Mouse (Mus musculus): ENCODE measurements around the gene Map4k3. TPM values are rescaled to one million over a fixed set of nuclear protein-coding genes. Genes with fewer than 3 reads are reported as not detected.
A peak's percentile ranks its signal among the peaks of the same experiment; 100 is the strongest.
"Not testable (repeated sequence)": the region's sequence is repeated elsewhere in the genome, so short reads cannot be mapped to it uniquely, and the experiment has no call there.

Map4k3 gene
- total RNA-seq, 1 experiment from 2014 or later, result 47.6 TPM

- DNase-seq, result no peak
Measured at GRCm38 (mm10) chr17:80632354-80632753, 95.9 kb downstream of the Map4k3 start.

GRCm38 (mm10) chr17:80631028-80631427 is 97.3 kb downstream of the Map4k3 start:
- no peak for DNase-seq

DNA sequence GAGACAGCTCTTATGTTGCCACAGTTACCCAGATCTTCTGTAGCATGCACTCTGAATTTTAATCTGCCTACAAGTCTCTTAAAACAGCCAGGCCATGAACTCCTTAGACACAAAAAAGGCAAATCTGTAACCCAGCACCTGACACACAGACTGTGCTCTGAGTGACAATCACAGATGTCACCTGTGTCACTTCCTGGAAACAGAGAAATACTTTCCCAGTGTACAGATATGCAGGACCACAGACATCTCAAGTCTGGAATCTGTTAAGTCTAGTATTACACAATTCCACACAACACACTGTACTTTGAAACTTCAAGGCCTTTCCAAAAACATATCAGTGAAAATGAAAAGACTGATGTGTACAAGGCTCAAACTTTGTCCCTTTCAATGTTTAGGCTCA is 103.3 kb downstream of the Map4k3 start:
- DNase-seq, result no peak

DNA sequence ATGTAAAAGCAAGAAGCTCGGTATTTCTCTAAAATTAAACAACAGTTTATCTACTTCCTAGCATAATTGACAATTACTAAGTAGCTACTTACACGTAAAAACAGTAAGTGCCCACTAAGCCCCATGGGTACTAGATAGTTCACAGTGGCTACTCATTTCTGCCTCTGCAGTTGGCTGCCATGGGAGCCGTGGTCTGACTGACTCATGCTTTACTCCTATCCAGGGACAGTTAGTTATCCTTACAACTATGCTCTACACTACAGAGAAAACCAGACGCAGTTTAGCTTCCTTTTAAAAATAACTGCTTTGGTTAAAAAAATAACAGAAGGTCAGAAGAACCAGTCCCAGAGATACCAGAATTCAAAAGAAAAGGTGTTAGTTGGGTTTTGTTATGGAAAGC is 106.6 kb downstream of the Map4k3 start:
- DNase-seq, result no peak

- DNase-seq, result peak; percentile 67
Measured at GRCm38 (mm10) chr17:80620786-80621423, 107.4 kb downstream of the Map4k3 start.

- no peak for DNase-seq
Measured at GRCm38 (mm10) chr17:80619556-80619955, 108.7 kb downstream of the Map4k3 start.

GRCm38 (mm10) chr17:80618890-80619289 is 109.4 kb downstream of the Map4k3 start:
- DNase-seq, result no peak

DNA sequence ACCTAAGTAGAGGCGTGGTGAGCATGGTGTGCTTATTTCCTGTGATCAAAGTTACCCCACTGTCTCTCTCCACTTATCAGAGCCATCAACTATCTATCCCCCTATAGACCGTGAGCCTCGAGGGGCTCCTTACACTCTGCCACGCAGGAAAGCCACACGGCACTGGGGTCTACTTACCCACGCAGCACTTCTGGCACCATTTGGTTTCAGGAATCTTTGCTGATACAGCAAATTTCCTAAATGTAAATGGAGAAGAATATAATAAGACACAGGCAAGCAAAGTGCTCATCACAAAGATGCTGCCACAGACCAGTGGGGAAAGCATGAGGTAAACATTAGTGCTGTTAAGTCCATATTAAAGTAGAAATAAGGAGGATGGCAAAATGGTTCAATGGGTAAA is 124.5 kb downstream of the Map4k3 start:
- DNase-seq, result no peak

- DNase-seq, result no peak
Measured at GRCm38 (mm10) chr17:80603079-80603625, 125.1 kb downstream of the Map4k3 start.

DNA sequence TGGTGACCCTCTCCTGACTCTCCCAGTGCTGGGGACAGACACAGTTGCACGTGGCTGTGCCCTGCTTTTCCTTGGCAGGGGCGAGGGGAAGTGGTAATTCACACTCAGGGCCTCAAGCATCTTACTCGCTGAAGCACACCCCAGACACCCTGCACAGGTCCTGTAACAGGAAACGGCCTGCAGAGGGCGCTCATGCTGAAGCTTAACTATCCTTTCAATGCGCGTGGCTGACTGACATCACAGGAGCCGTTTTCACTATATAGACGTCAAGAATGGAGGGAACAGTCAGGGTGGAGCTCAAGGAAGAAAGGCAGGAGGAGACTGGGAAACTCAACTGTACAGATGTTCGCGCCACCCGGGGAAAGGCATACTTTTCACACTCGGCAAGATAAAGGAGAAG is 126.9 kb downstream of the Map4k3 start:
- DNase-seq, result peak; percentile 41

GRCm38 (mm10) chr17:80583051-80583450 is 145.2 kb downstream of the Map4k3 start:
- DNase-seq, result no peak

- no peak for DNase-seq
Measured at GRCm38 (mm10) chr17:80579901-80580300, 148.4 kb downstream of the Map4k3 start.

- no peak for DNase-seq
Measured at GRCm38 (mm10) chr17:80579089-80579488, 149.2 kb downstream of the Map4k3 start.

GRCm38 (mm10) chr17:80578041-80578440 is 150.2 kb downstream of the Map4k3 start:
- no peak for DNase-seq

GRCm38 (mm10) chr17:80577639-80578038 is 150.6 kb downstream of the Map4k3 start, which contains the start of gene Cdkl4:
TSS of gene Cdkl4 (minus strand) at chr17:80577813.
- DNase-seq, result no peak

GRCm38 (mm10) chr17:80577214-80577613 is 151.1 kb downstream of the Map4k3 start:
- DNase-seq, result peak; percentile 62

DNA sequence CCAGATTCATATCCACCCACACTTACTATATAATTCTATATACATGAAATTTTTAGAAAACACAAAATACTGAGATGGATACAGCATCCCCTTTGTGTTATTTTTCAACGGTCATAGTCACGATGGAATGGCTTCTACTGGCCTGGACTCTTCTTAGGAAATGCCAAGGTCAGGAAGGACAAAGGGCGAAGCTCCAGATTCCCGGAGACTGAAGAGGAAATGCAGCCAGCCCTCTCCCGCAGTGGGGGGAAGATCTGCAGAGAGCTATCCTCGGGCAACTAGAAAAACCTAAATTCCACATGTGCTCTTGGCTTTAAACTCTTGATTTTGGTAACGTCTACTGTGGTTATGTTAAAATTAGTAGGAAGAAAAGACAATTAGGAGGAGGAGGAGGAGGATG is 153.3 kb downstream of the Map4k3 start:
- no peak for DNase-seq

DNA sequence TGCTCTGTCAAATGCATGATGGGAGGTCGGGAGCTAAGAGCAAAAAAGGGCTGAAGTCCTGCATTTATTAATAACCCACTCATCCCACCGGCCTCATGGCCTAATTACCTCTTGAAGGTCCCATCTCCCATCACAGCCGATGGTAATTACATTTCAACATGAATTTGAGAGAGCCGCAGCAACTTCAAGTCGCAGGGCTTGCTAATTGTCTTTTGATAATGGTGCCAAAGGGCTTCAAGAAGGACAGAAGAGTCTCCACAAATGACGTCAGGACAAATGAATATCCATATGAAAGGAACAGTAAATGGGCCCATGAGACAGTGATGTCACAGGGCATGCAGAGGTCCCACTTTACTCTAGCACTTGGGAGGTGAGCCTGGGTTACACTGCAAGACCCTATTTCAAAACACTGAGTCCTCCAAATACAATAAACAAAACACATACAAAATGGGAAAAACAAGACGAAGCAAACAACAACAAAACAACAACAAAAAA is 153.8 kb downstream of the Map4k3 start:
- DNase-seq, result no peak

DNA sequence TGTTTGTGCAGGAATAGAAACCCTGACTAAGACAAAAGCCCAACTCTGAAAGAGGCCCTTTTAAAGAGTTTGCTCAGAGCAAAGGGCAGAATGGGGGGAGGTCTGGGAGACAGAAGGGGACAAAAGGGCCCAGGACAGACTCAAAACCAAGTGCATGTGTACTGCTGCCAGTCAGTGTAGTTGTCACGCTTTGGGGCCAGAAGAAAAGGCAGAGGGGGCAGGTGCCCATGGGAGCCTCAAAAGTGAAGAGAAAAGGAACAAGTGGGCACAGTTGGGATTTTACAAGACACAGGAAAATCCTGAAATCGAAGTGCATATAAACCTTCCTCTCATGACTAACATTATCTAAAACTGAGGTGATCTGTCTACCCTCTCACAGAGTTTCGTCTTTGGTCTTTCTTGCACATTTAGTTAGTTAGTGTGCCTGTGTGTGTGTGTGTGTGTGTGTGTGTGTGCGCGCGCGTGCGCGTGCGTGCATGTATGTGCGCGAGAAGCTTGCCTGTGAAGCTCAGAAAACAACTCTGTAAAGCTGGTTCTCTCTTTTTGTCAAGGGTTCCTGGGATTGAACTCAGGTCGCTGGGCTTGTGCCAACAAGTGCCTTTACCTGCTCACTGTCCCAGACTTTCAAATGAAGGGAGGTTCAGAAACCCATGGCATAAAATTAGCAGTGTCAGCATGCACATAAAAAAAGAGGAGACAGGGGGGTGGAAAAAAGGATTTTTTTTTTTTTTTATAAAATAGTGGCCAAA is 155.9 kb downstream of the Map4k3 start:
- no peak for DNase-seq

GRCm38 (mm10) chr17:80571460-80571859 is 156.8 kb downstream of the Map4k3 start:
- DNase-seq, result no peak

GRCm38 (mm10) chr17:80569718-80570117 is 158.6 kb downstream of the Map4k3 start:
- DNase-seq, result not testable (repeated sequence)

- no peak for DNase-seq
Measured at GRCm38 (mm10) chr17:80568842-80569601, 159.3 kb downstream of the Map4k3 start.

- no peak for DNase-seq
Measured at GRCm38 (mm10) chr17:80568441-80568840, 159.8 kb downstream of the Map4k3 start.

Data from adrenal gland, postnatal 25 days (tissue).